Mouse (Mus musculus) embryonic facial prominence, embryonic 12.5 days (tissue): ENCODE data around the gene Supt20. TPM values are rescaled to one million over a fixed set of nuclear protein-coding genes. Genes with fewer than 3 reads are reported as not detected.

ENCODE experiments used
- ATAC-seq: fragments of 200-750 bp; cut with Nextera tagmentation; 2 replicates; pipeline ENCODE4 v1.8.0; 2017; ENCODE audit not compliant: insufficient number of reproducible peaks, insufficient read depth, low FRiP score, low TSS enrichment
- H3K27ac ChIP-seq: fragments of 300-500 bp; sonication (generic); 2 replicates; pipeline ENCODE4 v1.5.1; 2016; ENCODE audit warnings: mild to moderate bottlenecking
- H3K27me3 ChIP-seq: fragments of 300-500 bp; sonication (generic); 2 replicates; pipeline ENCODE4 v1.6.1; 2016; ENCODE audit warnings: mild to moderate bottlenecking, moderate library complexity
- H3K36me3 ChIP-seq: fragments of 300-500 bp; sonication (generic); 2 replicates; pipeline ENCODE4 v1.6.1; 2016; ENCODE audit warnings: mild to moderate bottlenecking
- H3K4me1 ChIP-seq: fragments of 300-500 bp; sonication (generic); 2 replicates; pipeline ENCODE4 v1.6.1; 2016
- H3K4me2 ChIP-seq: fragments of 300-500 bp; sonication (generic); replicated peaks from 2 replicates; pipeline ENCODE4 v1.6.1; 2016; ENCODE audit warnings: mild to moderate bottlenecking, moderate library complexity
- H3K4me3 ChIP-seq: fragments of 300-500 bp; sonication (generic); 2 replicates; pipeline ENCODE4 v1.5.1; 2016; ENCODE audit warnings: mild to moderate bottlenecking
- H3K9ac ChIP-seq: fragments of 300-500 bp; sonication (generic); 2 replicates; pipeline ENCODE4 v1.6.1; 2016; ENCODE audit warnings: mild to moderate bottlenecking, moderate library complexity
- H3K9me3 ChIP-seq: fragments of 300-500 bp; sonication (generic); 2 replicates; pipeline ENCODE4 v1.6.1; 2016; ENCODE audit warnings: mild to moderate bottlenecking, moderate library complexity
- WGBS: fragments of 180-500 bp; shearing (Covaris S2); methylation state at CpG from one replicate; pipeline ENCODE4 v1.1.7; 2016; 5-methylcytosine and 5-hydroxymethylcytosine counted together
- polyA plus RNA-seq: library from polyadenylated mRNA; unstranded; fragments of >200 nt; fragmentation: Nextera tagmentation; extraction: Ambion mirVana; gene quantifications from 2 replicates; pipeline ENCODE4 v1.2.1, GENCODE M21; 2016

Gene Supt20
- polyA plus RNA-seq, 1 experiment from 2014 or later: 142 TPM

DNA sequence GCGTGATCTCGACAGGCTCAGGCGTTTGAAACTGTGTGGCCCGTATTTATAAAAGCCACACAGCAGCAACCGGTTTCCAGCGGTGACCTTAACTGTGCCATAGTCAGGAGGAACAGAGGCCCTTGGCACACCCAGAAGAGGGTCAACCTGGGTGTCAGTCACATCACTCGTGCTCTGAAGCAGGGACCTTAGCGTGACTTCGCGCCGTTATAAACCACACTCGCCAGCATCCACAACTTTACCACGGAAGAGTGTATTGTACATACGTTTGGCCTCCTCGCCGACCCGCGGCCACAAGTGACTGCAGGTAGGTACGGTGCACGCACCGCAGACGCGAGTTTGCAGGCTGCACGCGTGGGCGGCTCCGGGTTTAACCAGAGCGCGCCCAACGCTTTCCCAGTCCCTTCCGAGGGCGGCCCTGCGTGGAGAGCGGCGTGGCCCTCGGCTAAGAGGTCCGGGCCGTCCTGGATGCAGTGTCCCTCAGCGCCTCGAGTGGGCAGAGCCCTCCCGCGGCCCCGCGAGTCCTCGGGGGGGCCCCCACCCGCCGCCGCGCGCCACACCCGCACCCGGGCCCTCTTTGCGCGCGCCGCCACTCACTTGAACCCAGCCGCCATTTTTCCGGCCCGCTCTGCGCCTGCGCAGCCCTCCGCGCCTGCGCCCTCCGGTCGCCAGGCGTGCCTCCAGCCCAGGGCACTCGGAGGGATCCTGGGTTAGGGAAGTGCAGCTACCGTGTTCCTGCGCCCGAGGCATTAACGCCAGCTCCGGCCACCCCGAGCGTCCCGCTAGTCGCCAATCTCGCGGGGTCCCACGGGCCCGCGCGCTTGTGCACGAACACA is 42.0 kb downstream of the Supt20 start:
- H3K27me3 ChIP-seq: no peaks in the 10 kb centered on the region
- WGBS: 1% methylated on average over 83 of the region's 84 CpGs
- 0 out of 2 replicates have a peak, but pooled peaks cover 3% of the 10 kb centered on the region for H3K4me1 ChIP-seq
- H3K4me3 ChIP-seq: peak overlapping the region; percentile 69
- H3K9ac ChIP-seq: peak overlapping the region; percentile 85
- ATAC-seq: peak; percentile 92
- H3K27ac ChIP-seq: peak overlapping the region; percentile 99
- H3K36me3 ChIP-seq: peaks cover 33% of the 10 kb centered on the region
- no peaks in the 10 kb centered on the region for H3K9me3 ChIP-seq
- H3K4me2 ChIP-seq: peak overlapping the region; percentile 81

DNA sequence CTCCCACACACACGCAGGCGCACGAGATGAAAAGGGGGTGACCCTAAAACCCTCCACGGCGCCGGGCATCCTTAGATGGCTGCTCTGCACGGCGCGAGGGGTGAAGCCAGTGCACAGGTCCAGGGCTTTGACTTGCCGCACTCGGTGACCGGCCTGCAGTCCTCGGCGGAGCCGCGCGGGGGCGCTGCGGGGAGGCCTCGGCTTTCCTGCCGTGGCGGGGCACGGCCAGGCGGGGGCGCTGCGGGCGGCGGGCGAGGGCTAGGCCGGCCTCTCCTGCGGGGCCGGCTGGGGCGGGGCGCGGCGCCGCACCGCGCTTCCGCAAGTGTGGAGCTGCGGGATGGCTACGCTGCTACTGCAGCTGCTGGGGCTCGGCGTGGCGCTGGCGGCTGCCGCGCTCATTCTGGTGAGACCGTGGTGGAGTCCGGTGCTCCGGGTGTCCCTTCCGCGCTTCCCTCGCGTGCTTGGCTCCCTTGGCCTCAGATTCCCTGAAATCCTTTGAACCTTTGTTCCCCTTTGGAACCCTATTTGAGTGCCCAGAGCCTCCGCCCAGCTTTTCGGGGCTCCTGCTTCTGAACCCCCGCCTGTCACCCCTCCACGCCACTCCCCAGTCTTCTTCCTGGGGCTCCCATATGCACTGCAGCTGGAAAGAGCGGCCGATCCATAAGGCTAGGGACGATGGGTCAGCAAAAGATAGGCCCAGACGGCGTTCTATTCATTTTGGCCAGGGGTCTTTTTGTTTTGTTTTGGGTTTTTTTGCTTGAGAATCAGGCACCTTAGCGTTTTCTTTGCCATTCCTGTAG is 42.8 kb downstream of the Supt20 start, which contains the start of the genes Exosc8 and Alg5:
TSS of gene Exosc8 (minus strand) at position 147 of the 800 bp plus-strand sequence.
TSS of gene Alg5 (plus strand) at position 293 of the 800 bp plus-strand sequence.
- Histone ChIP-seq H3K9ac (peak within 1 kb of the TSS; percentile 85), H3K4me1 (0 out of 2 replicates have a peak, but pooled peaks cover 3% of the 10 kb centered on the region), H3K4me3 (peak within 1 kb of the TSS; percentile 69), H3K36me3 (peaks cover 29% of the 10 kb centered on the region), H3K4me2 (peak within 1 kb of the TSS; percentile 81), H3K9me3 (no peaks in the 10 kb centered on the region), H3K27me3 (no peaks in the 10 kb centered on the region), H3K27ac (peak within 1 kb of the TSS; percentile 99)
- ATAC-seq: peak; percentile 93
- 0% methylated on average over 57 of the region's 65 CpGs for WGBS

DNA sequence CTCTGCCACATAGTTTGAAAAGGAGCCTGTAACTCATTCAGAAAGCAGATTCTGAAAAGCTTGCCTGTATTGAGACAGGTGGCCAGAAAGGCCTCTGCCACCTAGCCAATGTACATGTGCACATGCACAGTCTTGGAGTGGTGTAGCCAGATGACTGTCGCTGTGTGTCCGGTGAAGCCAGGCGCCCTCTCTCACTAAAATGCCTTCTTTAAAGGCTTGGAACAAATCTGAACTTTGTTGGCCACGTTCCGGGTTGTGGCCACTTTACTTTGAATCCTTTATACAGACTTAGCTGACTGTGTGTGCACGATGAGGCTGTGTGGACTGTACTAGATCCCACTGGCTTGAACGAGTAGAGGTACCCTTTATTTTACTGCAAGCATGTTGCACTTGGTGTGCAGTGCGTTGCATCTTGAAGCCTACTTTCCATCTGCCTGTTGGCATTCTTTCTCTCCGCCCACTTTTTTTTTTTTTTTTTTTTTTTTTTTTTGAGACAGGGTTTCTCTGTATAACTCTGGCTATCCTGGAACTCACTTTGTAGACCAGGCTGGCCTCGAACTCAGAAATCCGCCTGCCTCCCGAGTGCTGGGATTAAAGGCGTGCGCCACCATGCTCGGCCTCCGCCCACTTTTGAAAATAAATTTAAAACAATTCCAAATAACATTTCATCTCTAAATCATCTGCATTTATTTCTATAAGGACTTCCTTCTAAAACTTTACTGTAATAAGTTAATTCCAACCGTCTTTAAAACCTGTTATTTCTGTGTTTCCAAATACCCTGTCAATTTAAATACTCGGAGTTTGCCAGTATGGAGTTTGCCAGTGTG is 43.7 kb downstream of the Supt20 start:
- peak overlapping the region; percentile 85 for H3K9ac ChIP-seq

DNA sequence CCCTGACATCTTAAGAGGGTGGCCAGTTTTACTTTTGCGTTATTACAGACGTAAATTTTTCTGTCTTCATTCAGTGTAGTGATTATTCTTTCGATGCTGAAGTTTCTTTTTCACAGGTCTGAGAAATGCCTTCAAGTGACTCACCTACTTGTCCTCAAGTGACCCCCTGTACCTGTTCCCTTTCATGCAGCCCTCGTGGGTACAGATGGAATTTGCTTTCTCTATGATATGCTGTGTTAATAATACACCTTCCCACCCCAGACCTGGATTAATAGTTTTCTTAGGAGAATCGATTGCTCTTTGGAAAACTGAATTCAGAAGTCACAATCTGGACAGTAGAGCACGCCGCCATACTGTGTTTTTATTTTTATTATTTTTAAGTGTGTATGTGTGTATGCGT is 44.7 kb downstream of the Supt20 start:
- Histone ChIP-seq H3K4me1 (0 out of 2 replicates have a peak, but pooled peaks cover 3% of the 10 kb centered on the region), H3K9me3 (no peaks in the 10 kb centered on the region), H3K4me3 (no peak overlapping the region), H3K4me2 (no peak overlapping the region), H3K36me3 (peaks cover 33% of the 10 kb centered on the region), H3K9ac (no peak overlapping the region), H3K27ac (no peak overlapping the region), H3K27me3 (no peaks in the 10 kb centered on the region)
- ATAC-seq: no peak
- WGBS: 96% methylated on average over 8 of the region's 8 CpGs

More for the DNA sequence above, 43.7 kb downstream of the Supt20 start:
- Histone ChIP-seq H3K36me3 (peaks cover 30% of the 10 kb centered on the region), H3K4me1 (0 out of 2 replicates have a peak, but pooled peaks cover 3% of the 10 kb centered on the region), H3K9me3 (no peaks in the 10 kb centered on the region), H3K27me3 (no peaks in the 10 kb centered on the region), H3K4me2 (peak overlapping the region; percentile 81), H3K27ac (peak overlapping the region; percentile 99), H3K4me3 (peak overlapping the region; percentile 69)
- no peak for ATAC-seq
- WGBS: 56% methylated on average over 18 of the region's 18 CpGs

DNA sequence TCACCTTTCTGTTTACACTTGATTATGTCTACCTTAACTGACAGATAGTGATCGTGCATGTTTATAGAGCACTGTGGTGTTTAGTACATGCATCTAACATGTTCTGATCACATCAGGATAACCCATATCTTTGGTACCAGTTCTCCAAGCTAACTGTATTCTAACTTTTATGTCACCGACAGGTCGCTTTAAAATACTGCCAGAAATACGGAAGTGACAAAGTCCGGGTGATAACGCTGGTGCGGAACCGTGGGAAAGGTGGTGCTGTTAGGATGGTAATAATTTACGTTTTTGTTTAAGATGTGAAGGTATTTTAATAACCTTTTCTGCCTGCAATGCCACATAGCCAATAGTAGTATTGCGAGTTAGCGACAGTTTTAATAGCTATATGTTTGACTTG is 49.4 kb downstream of the Supt20 start:
- no peaks in the 10 kb centered on the region for H3K27me3 ChIP-seq
- no peak overlapping the region for H3K4me2 ChIP-seq
- H3K27ac ChIP-seq: no peak overlapping the region
- H3K9ac ChIP-seq: no peak overlapping the region
- H3K36me3 ChIP-seq: peaks cover 72% of the 10 kb centered on the region
- no peaks in the 10 kb centered on the region for H3K9me3 ChIP-seq
- WGBS: 97% methylated on average over 11 of the region's 11 CpGs
- no peak for ATAC-seq
- H3K4me3 ChIP-seq: no peak overlapping the region
- H3K4me1 ChIP-seq: no peaks in the 10 kb centered on the region

DNA sequence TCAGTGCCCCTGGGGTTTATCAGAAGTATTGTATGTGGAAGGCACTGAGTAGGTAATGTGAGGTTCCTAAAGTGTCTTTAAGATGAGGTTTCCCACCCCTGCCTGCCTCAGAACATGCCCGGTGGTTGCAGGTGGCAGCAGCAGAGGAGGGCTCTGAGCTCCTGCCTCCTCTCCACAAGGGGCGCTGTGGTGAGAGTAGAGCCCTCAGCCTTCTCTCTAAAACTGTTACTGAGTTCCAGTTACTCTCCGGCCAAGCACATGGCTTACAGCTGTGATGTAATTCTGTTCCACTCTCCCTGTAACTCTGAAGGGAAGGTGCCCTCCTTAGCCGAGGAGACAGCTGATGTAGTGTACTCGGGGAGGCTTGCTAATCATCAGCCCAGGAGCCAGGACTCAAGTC is 53.2 kb downstream of the Supt20 start:
- Histone ChIP-seq H3K36me3 (peaks cover 96% of the 10 kb centered on the region), H3K9ac (no peak overlapping the region)

DNA sequence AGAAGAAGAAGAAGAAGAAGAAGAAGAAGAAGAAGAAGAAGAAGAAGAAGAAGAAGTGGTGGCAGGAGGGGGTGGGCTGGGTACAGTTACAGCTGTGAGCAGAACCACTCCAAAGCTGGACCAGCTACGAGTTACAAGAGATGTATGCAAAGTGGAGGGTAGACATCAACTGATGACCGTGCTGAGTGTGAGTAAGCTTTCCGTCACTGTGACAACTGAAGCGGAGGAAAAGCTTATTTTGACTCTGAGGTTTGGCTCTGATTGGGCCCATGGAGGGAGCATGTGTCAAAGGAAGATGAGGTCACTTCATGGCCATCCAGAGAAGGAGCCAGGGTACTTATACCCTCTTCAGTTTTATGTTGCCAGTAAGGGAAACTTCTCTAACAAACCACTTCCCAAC is 60.8 kb downstream of the Supt20 start:
- no peak for ATAC-seq
- Histone ChIP-seq H3K4me2 (no peak overlapping the region), H3K27me3 (no peaks in the 10 kb centered on the region), H3K4me1 (peaks cover 19% of the 10 kb centered on the region), H3K9me3 (no peaks in the 10 kb centered on the region), H3K9ac (no peak overlapping the region), H3K27ac (no peak overlapping the region), H3K4me3 (no peak overlapping the region), H3K36me3 (peaks cover 39% of the 10 kb centered on the region)
- WGBS: 80% methylated on average over 4 of the region's 4 CpGs

More for the DNA sequence above, 53.2 kb downstream of the Supt20 start:
- no peak for ATAC-seq
- H3K27ac ChIP-seq: no peak overlapping the region
- H3K4me1 ChIP-seq: no peaks in the 10 kb centered on the region
- H3K4me2 ChIP-seq: no peak overlapping the region
- H3K27me3 ChIP-seq: no peaks in the 10 kb centered on the region
- no peaks in the 10 kb centered on the region for H3K9me3 ChIP-seq
- WGBS: 51% methylated on average over 5 of the region's 5 CpGs
- H3K4me3 ChIP-seq: no peak overlapping the region

DNA sequence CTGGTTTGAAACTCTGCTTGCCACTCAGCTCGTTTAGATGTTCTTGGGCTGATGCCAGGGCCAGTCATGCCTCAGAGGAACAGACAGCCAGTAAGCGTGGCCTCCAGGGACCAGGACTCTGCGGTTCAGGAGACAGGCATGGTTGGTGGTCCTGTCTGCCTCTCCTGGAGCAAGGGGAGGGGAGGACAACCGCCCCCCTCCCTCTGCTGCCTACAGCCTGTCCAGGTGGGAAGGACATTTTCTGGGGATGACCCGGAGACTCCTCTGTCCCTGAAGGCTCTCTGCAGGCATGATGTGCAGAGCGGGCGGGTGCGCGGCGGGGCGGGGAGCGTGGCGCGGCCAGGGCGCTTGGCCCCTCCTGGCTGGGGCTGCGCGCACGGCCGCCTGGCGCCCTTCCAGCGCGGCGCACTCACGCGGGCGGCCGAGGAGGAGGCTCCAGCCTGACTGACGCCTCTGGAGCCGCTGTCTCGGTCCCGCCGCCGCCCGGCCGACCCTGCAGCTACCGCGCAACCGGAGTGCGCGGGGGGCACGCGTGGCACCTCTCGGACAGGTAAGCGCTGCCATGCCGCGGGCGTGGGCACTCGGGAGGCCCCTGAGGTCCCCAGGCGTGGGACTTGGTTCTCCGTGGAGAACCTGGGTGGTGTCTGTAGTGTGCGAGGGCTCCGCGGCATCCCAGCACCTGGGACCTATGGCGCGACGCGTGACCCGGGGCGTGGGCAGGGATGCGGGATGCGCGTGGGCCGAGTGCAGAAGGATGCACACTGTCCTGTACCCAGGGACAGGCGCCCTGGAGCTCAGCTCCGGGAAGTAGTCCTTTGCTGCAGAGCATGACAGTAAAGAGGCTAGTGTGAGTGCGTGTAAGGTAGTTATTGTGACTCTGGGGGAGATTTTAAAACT is 62.8 kb downstream of the Supt20 start, which contains the start of gene Smad9:
TSS of gene Smad9 (plus strand) at position 438 of the 897 bp plus-strand sequence.
- peak within 1 kb of the TSS; percentile 71 for H3K9ac ChIP-seq
- H3K27me3 ChIP-seq: no peaks in the 10 kb centered on the region
- H3K9me3 ChIP-seq: no peaks in the 10 kb centered on the region
- H3K36me3 ChIP-seq: peaks cover 21% of the 10 kb centered on the region
- peak within 1 kb of the TSS; percentile 66 for H3K4me3 ChIP-seq
- H3K4me2 ChIP-seq: peak within 1 kb of the TSS; percentile 95
- WGBS: under 1% methylated on average over 63 of the region's 66 CpGs
- peak; percentile 83 for ATAC-seq
- H3K4me1 ChIP-seq: peaks cover 19% of the 10 kb centered on the region
- peak within 1 kb of the TSS; percentile 80 for H3K27ac ChIP-seq

DNA sequence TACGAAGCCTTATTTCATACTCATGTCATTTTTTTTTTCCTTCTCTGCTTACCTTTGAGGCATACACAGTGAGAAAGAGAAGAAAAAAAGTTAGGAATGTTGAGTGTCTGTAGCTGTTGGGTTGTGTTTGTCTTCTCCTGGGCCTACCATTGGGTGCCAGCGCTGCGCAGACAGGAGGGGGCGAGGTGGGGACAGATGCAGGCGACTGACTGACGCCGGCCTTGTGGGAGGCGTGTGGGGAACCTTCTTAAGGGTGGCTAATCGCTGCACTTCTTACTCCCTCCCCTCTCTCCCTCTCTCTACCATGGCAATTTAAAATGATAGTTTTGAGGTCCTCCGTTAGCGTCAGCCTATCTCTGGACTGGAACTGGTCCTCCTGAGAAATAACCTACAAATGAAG is 63.5 kb downstream of the Supt20 start:
- Histone ChIP-seq H3K4me2 (peak overlapping the region; percentile 95), H3K27me3 (no peaks in the 10 kb centered on the region), H3K36me3 (peaks cover 15% of the 10 kb centered on the region), H3K4me1 (peaks cover 19% of the 10 kb centered on the region), H3K9me3 (no peaks in the 10 kb centered on the region), H3K4me3 (peak overlapping the region; percentile 66), H3K9ac (peak overlapping the region; percentile 71), H3K27ac (peak overlapping the region; percentile 80)
- no peak; the same call in 1 of the 2 replicates for ATAC-seq
- WGBS: under 1% methylated on average over 11 of the region's 11 CpGs

DNA sequence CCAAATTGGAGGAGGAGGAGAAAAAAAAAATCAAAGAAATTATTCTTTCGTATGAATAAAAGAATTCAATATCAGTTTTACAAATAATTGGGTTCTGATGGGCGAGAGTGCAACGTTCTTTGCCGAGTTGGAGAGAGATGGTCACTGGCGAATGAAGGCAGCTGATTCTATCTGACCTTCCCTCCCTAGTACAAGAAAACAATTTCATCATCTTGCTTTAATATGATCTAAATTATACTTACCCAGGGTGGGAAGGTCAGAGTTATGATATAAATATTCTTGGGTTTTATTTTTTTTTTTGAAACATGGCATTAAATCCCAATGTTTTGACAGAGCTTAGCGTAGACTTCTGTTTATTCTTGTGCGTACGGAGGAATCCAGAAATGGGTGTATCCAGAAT is 64.8 kb downstream of the Supt20 start:
- Histone ChIP-seq H3K4me2 (no peak overlapping the region; the same call in 1 of the 2 replicates), H3K27me3 (no peaks in the 10 kb centered on the region), H3K4me1 (peaks cover 19% of the 10 kb centered on the region), H3K27ac (no peak overlapping the region), H3K9me3 (no peaks in the 10 kb centered on the region), H3K36me3 (peaks cover 1% of the 10 kb centered on the region; the same call in 1 of the 2 replicates), H3K9ac (no peak overlapping the region), H3K4me3 (no peak overlapping the region)
- no peak for ATAC-seq
- WGBS: 74% methylated on average over 8 of the region's 8 CpGs
